Mouse (Mus musculus) lung, postnatal 14 days (tissue): ENCODE data around the gene Myo3a.
"Not testable (repeated sequence)": the region's sequence is repeated elsewhere in the genome, so short reads cannot be mapped to it uniquely, and the experiment has no call there.

ENCODE experiments used
- DNase-seq: peaks from one replicate; pipeline ENCODE4 v3.0.0; 2021

Myo3a gene

GRCm38 (mm10) chr2:22227308-22227707 lies at the start of gene Myo3a:
Gene Myo3a (plus strand): TSS chr2:22227503.
- DNase-seq, result no peak

GRCm38 (mm10) chr2:22250462-22250861 lies 23.2 kb downstream of the Myo3a start:
- no peak for DNase-seq

- no peak for DNase-seq
Observed at GRCm38 (mm10) chr2:22251045-22251444, 23.7 kb downstream of the Myo3a start.

- DNase-seq, result no peak
Observed at GRCm38 (mm10) chr2:22255600-22255999, 28.3 kb downstream of the Myo3a start.

- no peak for DNase-seq
Observed at GRCm38 (mm10) chr2:22271555-22271954, 44.3 kb downstream of the Myo3a start.

GRCm38 (mm10) chr2:22285366-22285765 lies 58.1 kb downstream of the Myo3a start:
- no peak for DNase-seq

- no peak for DNase-seq
Observed at GRCm38 (mm10) chr2:22285777-22286176, 58.5 kb downstream of the Myo3a start.

- no peak for DNase-seq
Observed at GRCm38 (mm10) chr2:22293579-22294446, 66.5 kb downstream of the Myo3a start.

GRCm38 (mm10) chr2:22294447-22294738 lies 67.1 kb downstream of the Myo3a start:
- no peak for DNase-seq

GRCm38 (mm10) chr2:22297913-22298312 lies 70.6 kb downstream of the Myo3a start:
- no peak for DNase-seq

- DNase-seq, result no peak
Observed at GRCm38 (mm10) chr2:22338269-22338857, 111.1 kb downstream of the Myo3a start.

- not testable (repeated sequence) for DNase-seq
Observed at GRCm38 (mm10) chr2:22410511-22410910, 183.2 kb downstream of the Myo3a start.

GRCm38 (mm10) chr2:22548421-22548820 lies 321.1 kb downstream of the Myo3a start:
- DNase-seq, result no peak

GRCm38 (mm10) chr2:22587469-22588169 lies 360.3 kb downstream of the Myo3a start:
- not testable (repeated sequence) for DNase-seq

- not testable (repeated sequence) for DNase-seq
Observed at GRCm38 (mm10) chr2:22588170-22588541, 360.9 kb downstream of the Myo3a start.

- DNase-seq, result not testable (repeated sequence)
Observed at GRCm38 (mm10) chr2:22588673-22589381, 361.5 kb downstream of the Myo3a start.

GRCm38 (mm10) chr2:22589382-22590205 lies 362.3 kb downstream of the Myo3a start:
- not testable (repeated sequence) for DNase-seq

GRCm38 (mm10) chr2:22590206-22590490 lies 362.8 kb downstream of the Myo3a start:
- no peak for DNase-seq

- DNase-seq, result no peak
Observed at GRCm38 (mm10) chr2:22617951-22618350, 390.6 kb downstream of the Myo3a start.

GRCm38 (mm10) chr2:22619416-22619815 lies 392.1 kb downstream of the Myo3a start:
- DNase-seq, result no peak

GRCm38 (mm10) chr2:22620030-22620429 lies 392.7 kb downstream of the Myo3a start:
- DNase-seq, result no peak

- DNase-seq, result no peak
Observed at GRCm38 (mm10) chr2:22620534-22620933, 393.2 kb downstream of the Myo3a start.
